ENCODE assay signal across 16 mouse cellular contexts in the genomic region with DNA sequence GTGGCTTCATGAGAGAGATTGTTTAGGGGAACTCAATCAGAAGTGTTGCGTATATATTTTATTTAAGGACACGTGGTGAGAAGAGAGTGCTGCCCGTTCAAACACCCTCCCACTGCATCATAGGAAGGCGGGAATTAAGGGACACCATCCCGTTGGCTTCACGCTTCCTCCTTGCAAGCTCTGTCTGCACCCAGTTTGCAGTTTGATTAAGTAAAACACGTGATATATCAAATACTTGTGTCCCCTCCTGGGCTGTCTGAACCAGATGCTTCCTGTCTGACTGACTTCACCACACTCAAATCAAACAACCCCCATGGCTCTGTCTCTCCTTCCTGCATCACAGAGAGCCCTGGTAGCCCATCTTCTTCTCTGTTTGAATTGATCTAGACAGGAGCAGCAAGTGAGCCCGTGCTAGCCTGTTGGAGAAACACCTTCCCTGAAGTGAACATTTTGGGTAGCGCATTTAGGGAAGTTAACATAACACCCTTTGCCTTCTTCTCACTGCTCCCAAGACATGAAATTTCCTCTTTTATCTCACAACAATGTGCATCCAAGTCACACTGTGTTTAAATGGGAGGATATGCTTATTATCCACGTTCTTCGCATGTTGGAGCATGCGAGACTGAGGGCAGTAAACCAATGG. TPM values are rescaled to one million over a fixed set of nuclear protein-coding genes. Genes with fewer than 3 reads are reported as not detected.
DNase-seq lines count a peak whose midpoint lies in the region; ATAC-seq and TF ChIP-seq lines count a peak whose summit lies in the region.
"Had no signal": no experiment of that assay in that cellular context is flagged by ENCODE, and none has a peak within 500 bp of the region (broad histone marks: within the 10 kb centered on the region; RNA-seq: fewer than 3 reads in every experiment).

No protein-coding gene starts in this region.

- H3K4me1 ChIP-seq in lung, postnatal 0 days (ENCODE audit: insufficient read depth, low read depth, low read length) = 0 out of 2 replicates have a peak, but pooled peaks cover 5% of the 10 kb centered on the region
- peaks cover 17% of the 10 kb centered on the region for H3K4me1 ChIP-seq in embryonic fibroblast, embryonic 13.5 days (ENCODE audit: control insufficient read depth, insufficient read depth, low read length)
- peaks cover 29% of the 10 kb centered on the region for H3K4me1 ChIP-seq in kidney, adult 2 months (ENCODE audit: control insufficient read depth, insufficient read depth, low read length)
- H3K4me1 ChIP-seq: heart, embryonic 12.5 days; intestine, embryonic 15.5 days; liver, embryonic 12.5 days had no signal

- no peak for DNase-seq in lung, postnatal 0 days (ENCODE audit: low spot score)
- DNase-seq in lung, postnatal 10 days = no peak
- DNase-seq in CD8-positive naive resting alpha-beta T cell, adult 2 months (ENCODE audit: low read depth in 2 of 2, low spot score in 2 of 2) = peak; percentile 40 to 63
- no peak for DNase-seq in adrenal gland, adult 18-20 months (ENCODE audit: low spot score in 2 of 2)
- DNase-seq in kidney, adult 2 months = no peak
- DNase-seq: adrenal gland, adult 2 months; cerebellum, adult 18-20 months; gastrocnemius, postnatal 14 days; lung, postnatal 14 days; midbrain, embryonic 14.5 days had no signal

- TF ChIP-seq CTCF in lung, postnatal 0 days (IDR thresholded peaks at IDR 0.05) = no peak
- no peak for TF ChIP-seq CTCF in embryonic fibroblast, embryonic 13.5 days (IDR thresholded peaks at IDR 0.05; ENCODE audit: borderline replicate concordance, insufficient read depth, low read length)
- TF ChIP-seq CTCF in kidney, adult 2 months (conservative IDR thresholded peaks at IDR 0.05; ENCODE audit: insufficient read depth, insufficient read length, low read depth, low read length) = no peak

- no peak overlapping the region for H3K4me3 ChIP-seq in lung, postnatal 0 days (ENCODE audit: low read depth, low read length)
- H3K4me3 ChIP-seq in embryonic fibroblast, embryonic 13.5 days (ENCODE audit: insufficient read depth, low read length) = no peak overlapping the region
- no peak overlapping the region for H3K4me3 ChIP-seq in myocyte
- no peak overlapping the region for H3K4me3 ChIP-seq in kidney, adult 2 months (ENCODE audit: insufficient read depth, low read depth, low read length)
- H3K4me3 ChIP-seq: heart, embryonic 12.5 days; intestine, embryonic 15.5 days; layer of hippocampus, adult 2 months; liver, embryonic 12.5 days had no signal

- H3K27ac ChIP-seq in lung, postnatal 0 days (ENCODE audit: low read length) = no peak overlapping the region
- H3K27ac ChIP-seq in embryonic fibroblast, embryonic 13.5 days (ENCODE audit: insufficient read depth, low read length) = peak overlapping the region; percentile 100
- no peak overlapping the region for H3K27ac ChIP-seq in kidney, adult 2 months (ENCODE audit: insufficient read depth, low read depth, low read length)
- H3K27ac ChIP-seq: intestine, embryonic 15.5 days; layer of hippocampus, adult 2 months; liver, embryonic 12.5 days had no signal

- no peaks in the 10 kb centered on the region for H3K27me3 ChIP-seq in lung, postnatal 0 days (replicated peaks; ENCODE audit: insufficient read depth, low read length)
- no peaks in the 10 kb centered on the region for H3K27me3 ChIP-seq in myocyte (ENCODE audit: control insufficient read depth, insufficient read depth, insufficient read length)
- H3K27me3 ChIP-seq in kidney, adult 2 months (replicated peaks; ENCODE audit: control insufficient read depth, insufficient read depth, low read length) = no peaks in the 10 kb centered on the region
- H3K27me3 ChIP-seq: heart, embryonic 12.5 days; intestine, embryonic 15.5 days; liver, embryonic 12.5 days had no signal

- H3K4me2 ChIP-seq in lung, postnatal 0 days (replicated peaks; ENCODE audit: low read depth, low read length) = no peak overlapping the region
- peak overlapping the region; percentile 62 for H3K4me2 ChIP-seq in myocyte (ENCODE audit: low read depth)
- H3K4me2 ChIP-seq: heart, embryonic 12.5 days; intestine, embryonic 15.5 days; liver, embryonic 12.5 days had no signal

- no peaks in the 10 kb centered on the region for H3K36me3 ChIP-seq in lung, postnatal 0 days (ENCODE audit: insufficient read depth, low read length)
- no peaks in the 10 kb centered on the region for H3K36me3 ChIP-seq in myocyte (ENCODE audit: control insufficient read depth, insufficient read depth)
- no peaks in the 10 kb centered on the region; the same call in 1 of the 2 replicates for H3K36me3 ChIP-seq in kidney, adult 2 months (ENCODE audit: control insufficient read depth, insufficient read depth, low read length)
- H3K36me3 ChIP-seq: heart, embryonic 12.5 days; intestine, embryonic 15.5 days; liver, embryonic 12.5 days had no signal

- no peak overlapping the region for H3K9ac ChIP-seq in lung, postnatal 0 days (replicated peaks; ENCODE audit: low read depth)
- H3K9ac ChIP-seq: heart, embryonic 12.5 days; intestine, embryonic 15.5 days; liver, embryonic 12.5 days had no signal

- ATAC-seq in lung, postnatal 0 days = peak; percentile 21; the same call in 1 of the 2 replicates
- ATAC-seq: intestine, embryonic 15.5 days; liver, embryonic 12.5 days had no signal

- TF ChIP-seq EP300 in lung, postnatal 0 days (IDR thresholded peaks at IDR 0.05) = no peak

- TF ChIP-seq POLR2A in embryonic fibroblast, embryonic 13.5 days (IDR thresholded peaks at IDR 0.05; ENCODE audit: low read depth, low read length) = 0 out of 2 replicates have a peak, but pooled peaks have one; percentile 29
- no peak for TF ChIP-seq POLR2A in myocyte (IDR thresholded peaks at IDR 0.05; ENCODE audit: insufficient read length, low read depth)
- no peak for TF ChIP-seq POLR2A in kidney, adult 2 months (IDR thresholded peaks at IDR 0.05; ENCODE audit: low read depth, low read length)

- H3K79me2 ChIP-seq in myocyte (ENCODE audit: control insufficient read depth, insufficient read depth) = no peaks in the 10 kb centered on the region

- WGBS in lung, postnatal 0 days = 47% methylated on average over 12 of the region's 12 CpGs
- 53% methylated on average over 12 of the region's 12 CpGs for WGBS in kidney, adult 2 months

- H3K9me3 ChIP-seq in lung, postnatal 0 days (ENCODE audit: low read length) = no peaks in the 10 kb centered on the region
- H3K9me3 ChIP-seq: heart, embryonic 12.5 days; intestine, embryonic 15.5 days; liver, embryonic 12.5 days had no signal

- H3ac ChIP-seq in myocyte (ENCODE audit: control insufficient read depth, insufficient read length) = no peak overlapping the region

TF ChIP-seq in myocyte, 11 proteins besides CTCF, POLR2A, EP300 and RAD21:
- TF ChIP-seq MYOG (IDR thresholded peaks at IDR 0.05; ENCODE audit: control insufficient read depth in 1 of 3, insufficient read depth in 1 of 3, insufficient read length in 2 of 3, low read depth in 2 of 3) = no peak
- TF ChIP-seq CEBPB (IDR thresholded peaks at IDR 0.05; ENCODE audit: insufficient read depth, poor library complexity, severe bottlenecking) = no peak
- TF ChIP-seq MYOD1 (IDR thresholded peaks at IDR 0.05; ENCODE audit: control insufficient read depth in 1 of 3, insufficient read length in 2 of 3, low read depth in 2 of 3) = no peak
- TF ChIP-seq TCF3 (IDR thresholded peaks at IDR 0.05; ENCODE audit: insufficient read length, low read depth) = no peak

RNA-seq across cellular contexts. Expression of a gene that starts 26.8 kb away (rescaled TPM):
- 11.5 and 15.8 TPM in 2 replicates for polyA plus RNA-seq in lung, postnatal 0 days (2015; fragmentation: Nextera tagmentation; extraction: Ambion mirVana)
- polyA plus RNA-seq in embryonic fibroblast, embryonic 13.5 days (2011; ENCODE audit: insufficient read length, low read depth, missing spikeins) = 36.3 and 51.2 TPM in 2 replicates
- polyA plus RNA-seq in myocyte (2012; fragmentation: generic; extraction: Trizol) = 0.01 TPM
- total RNA-seq in adrenal gland, adult 18-20 months (2021) = 1 to 10 TPM in 1 of 2 experiments, under 1 TPM in 1; 0.89 to 1.7 TPM
- 311 and 327 TPM in 2 replicates for polyA plus RNA-seq in kidney, adult 2 months (2012; rRNA removed)
- polyA plus RNA-seq: midbrain, embryonic 14.5 days had no signal

Comparison
In these comparisons a context has a peak if more than half of its experiments do, and no peak if none do; other contexts are left out.
1. DNase-seq: peak in CD8-positive naive resting alpha-beta T cell, adult 2 months (2 of 2); none in lung, postnatal 0 days (single experiment), lung, postnatal 10 days (single experiment), adrenal gland, adult 18-20 months (0 of 2) and kidney, adult 2 months (single experiment).
2. RNA of a gene that starts 26.8 kb away (polyA plus RNA-seq): 311 to 327 TPM in kidney, adult 2 months, 36.3 to 51.2 TPM in embryonic fibroblast, embryonic 13.5 days and 11.5 to 15.8 TPM in lung, postnatal 0 days; 0.01 TPM in myocyte (single experiment); every median in the first group is over 10 times any median in the second.